Mouse (Mus musculus) erythroid progenitor cell, adult 5-6 weeks (primary cell): ENCODE results near the gene Gm42791. TPM values are rescaled to one million over a fixed set of nuclear protein-coding genes. Genes with fewer than 3 reads are reported as not detected.

Experiments used
- ATAC-seq: replicated peaks from 2 replicates; pipeline ENCODE4 v1.8.0; 2016; ENCODE audit warnings: moderate number of reproducible peaks, mild to moderate bottlenecking, moderate TSS enrichment, inconsistent platforms; ENCODE audit not compliant: poor library complexity, low FRiP score, severe bottlenecking
- total RNA-seq, 2 experiments: library from RNA; stranded (forward) in 1 of 2; stranded (reverse) in 1 of 2; fragments of 150-400 nt in 1 of 2; fragments of 186-747, 209-891 nt in 1 of 2; gene quantifications; 2 replicates each; pipeline versions ENCODE4 v1.2.3 to v1.2.4; 2015 to 2017; ENCODE audit warnings: low replicate concordance in 2 of 2

The Gm42791 gene
- total RNA-seq, 2 experiments from 2014 or later, result not detected

DNA sequence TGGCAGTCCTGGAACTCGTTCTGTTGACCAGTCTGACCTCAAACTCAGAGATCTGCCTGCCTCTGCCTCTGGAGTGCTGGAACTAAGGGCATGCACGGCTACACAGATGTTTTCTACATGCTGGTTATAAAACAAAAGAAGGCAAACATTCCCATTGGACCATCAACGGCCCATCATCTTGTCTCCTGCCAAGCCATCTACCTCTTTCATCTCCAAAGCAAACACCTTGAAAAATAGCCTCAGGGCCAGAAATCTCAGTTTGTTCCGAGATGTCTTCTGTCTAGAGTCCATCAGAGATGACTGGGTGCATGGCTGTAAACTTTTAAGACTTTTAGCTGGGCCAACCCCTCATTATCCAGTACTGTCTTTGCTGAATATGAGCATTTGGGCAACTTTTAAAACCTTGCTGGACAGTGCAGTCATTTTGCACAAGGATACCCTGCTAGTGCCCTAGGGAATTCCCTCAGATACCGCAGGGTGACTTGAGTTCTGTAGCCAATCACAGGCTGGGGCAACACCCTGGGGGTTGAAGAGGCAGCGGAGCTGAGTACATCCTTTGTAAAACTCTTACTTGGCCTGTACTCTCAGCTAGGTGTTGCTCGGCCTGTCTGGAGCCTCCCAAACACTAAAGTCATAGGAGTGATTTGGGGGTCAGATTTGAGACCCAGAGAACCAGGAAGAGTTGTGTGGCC lies 19.0 kb upstream of the Gm42791 start:
- ATAC-seq, result no peak

DNA sequence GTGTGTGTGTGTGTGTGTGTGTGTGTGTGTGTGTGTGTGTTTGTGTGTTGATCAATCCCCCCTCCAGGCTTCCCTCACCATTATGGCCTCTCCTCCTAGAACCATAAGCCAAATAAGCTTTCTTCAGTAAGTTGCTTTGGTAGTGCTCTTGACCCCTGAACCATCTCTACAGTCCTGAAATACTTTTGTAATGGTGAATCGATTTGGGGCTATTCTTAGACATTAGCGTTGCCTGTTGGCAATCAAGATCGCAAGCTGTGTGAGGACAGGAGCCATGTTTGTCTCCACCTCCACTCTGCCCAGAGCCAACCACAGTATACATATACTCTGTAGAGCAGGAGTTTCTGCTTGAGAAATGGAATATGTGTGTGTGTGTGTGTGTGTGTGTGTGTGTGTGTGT lies 14.2 kb upstream of the Gm42791 start:
- ATAC-seq, result no peak

DNA sequence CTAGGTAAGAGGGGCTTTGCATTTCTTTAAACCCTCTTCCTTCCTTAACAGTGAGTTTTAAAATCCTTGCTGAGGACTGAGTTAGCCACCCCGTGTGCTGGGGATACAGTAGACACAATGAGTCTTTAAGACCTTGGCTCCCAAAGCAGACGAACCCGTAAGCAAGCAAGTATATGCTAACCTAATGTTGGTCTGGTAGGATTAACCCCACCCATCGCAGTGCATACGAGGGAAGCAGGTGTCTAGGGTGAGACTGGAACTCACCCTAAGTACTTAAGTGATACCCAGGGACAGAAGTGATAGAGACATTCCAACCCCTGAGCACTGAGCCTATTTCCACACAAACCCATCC lies 12.3 kb upstream of the Gm42791 start:
- ATAC-seq, result no peak

GRCm38 (mm10) chr5:149006362-149007294 lies 11.7 kb upstream of the Gm42791 start:
- peak; percentile 96 for ATAC-seq

DNA sequence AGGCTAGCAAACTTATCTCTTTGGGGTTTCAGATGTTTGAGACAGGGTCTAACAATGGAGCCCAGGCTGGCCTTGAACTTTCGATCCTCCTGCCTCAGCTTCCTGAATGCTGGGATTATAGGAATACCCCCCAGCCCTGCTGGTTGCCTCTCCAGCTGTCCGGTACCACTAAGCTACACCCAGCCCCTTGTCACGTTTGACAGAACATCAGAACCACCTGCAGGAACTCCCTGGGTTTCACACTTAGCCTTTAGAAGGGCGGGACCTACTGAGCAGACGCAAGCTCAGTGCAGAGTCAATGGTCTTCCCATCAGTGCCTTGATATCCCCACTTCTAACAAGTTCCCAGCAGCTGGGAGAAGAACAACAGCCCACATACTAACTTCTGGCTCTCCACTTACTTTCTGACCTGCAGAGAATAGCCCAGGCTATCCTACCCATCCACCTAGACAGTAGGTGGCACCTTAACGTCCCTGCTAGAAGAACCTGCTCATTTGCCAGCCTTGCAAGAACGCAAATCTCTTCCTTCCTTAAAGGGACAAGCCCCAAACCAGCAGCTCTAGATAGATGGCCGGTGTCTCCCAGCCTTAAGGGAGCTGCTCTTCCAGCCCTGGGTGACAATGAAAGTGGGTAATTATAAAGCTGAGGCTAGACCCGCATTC lies 10.9 kb upstream of the Gm42791 start:
- no peak for ATAC-seq

DNA sequence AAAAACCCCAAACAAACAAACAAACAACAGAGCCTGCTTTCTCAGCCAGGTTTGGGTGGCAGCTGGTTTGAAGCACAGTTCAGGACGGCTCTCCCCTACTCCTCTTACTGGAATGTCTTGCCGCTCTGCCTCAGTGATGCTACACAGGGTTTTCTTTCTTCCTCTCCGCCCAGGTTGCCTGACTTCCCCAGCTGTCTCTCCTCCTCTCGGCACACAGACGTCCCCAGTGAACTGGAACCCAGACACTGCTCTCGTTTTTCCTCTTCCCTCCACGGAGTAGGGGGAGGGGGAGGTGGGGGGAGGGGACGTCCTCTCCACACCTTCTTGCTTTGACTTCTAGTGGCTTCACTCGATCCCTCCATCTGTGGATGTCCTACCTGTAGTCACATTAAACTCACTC lies 10.1 kb upstream of the Gm42791 start:
- ATAC-seq, result no peak

GRCm38 (mm10) chr5:149003137-149003536 lies 8.2 kb upstream of the Gm42791 start:
- ATAC-seq, result no peak

DNA sequence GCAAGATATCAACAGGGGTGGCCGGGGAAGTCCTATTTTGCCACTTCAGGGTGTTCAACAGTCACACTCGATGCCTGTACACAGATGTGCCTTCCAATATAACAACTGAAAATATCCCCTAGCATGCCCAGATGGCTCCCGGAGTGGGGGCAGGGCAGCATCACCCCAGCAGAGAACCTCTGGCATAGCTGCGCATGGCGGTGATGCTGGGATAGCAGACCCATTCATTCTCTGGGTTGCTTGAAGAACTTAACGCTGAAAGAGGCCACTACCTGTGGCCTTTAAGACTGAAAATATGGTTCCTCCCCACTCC lies 7.8 kb upstream of the Gm42791 start:
- ATAC-seq, result no peak

DNA sequence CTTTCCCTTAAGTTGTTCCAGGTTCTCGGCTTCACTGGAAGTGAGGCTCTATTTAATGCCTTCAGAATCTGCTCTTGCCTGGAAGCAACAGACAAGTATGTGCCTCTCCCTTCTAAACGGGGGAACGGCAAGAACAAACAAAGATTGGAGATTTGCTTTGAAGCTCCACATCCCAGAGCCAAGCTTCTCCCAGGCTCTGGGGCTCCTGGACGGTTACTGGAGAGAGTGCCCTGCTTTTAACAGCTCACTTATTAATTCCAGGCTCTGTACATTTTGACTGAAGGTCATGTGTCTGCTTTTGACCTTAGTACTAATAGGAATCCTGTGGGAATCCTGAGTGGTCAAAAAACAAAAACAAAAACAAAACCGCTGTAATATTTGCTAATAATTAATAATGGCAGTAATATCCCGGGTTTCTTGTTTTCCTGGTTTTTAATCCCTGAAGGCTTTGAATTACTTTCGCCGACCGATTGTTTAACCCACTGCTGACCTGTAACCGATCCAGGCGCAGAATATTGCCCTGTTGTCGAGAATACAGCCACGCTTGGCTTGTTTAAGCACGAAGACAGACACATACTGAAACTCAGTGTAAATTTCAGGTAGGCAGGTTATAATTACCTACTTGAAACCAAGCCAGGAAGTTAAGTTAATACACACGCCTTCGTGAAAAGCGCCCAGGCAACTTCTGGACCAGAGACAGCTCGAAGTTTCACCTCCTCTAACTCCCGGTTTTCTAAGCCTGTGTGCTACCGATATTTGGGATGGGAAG lies 7.3 kb upstream of the Gm42791 start:
- ATAC-seq, result no peak

DNA sequence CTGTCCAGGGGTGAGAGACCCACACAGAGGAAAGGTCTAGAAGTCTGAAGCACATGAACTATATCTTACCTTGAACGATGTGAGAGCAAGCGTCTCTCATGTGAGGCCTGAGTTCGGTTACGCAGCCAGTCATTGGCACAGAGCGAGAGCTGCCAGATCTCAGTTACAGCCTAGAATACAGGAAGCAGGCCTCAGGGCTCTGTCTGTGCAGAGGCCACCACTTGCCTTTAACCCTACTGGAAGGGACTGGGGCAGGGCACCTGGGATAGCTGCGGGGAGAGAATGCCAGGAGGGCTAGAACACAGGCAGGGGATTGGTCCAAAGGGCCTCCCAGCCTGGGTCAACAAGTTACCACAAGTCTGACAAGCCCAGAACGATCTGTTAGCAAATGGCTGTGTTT lies 4.9 kb upstream of the Gm42791 start:
- ATAC-seq, result no peak

GRCm38 (mm10) chr5:148998512-148998911 lies 3.6 kb upstream of the Gm42791 start:
- no peak for ATAC-seq

GRCm38 (mm10) chr5:148996709-148997037 lies 1.7 kb upstream of the Gm42791 start:
- no peak for ATAC-seq

- ATAC-seq, result no peak
These were observed 1.2 kb upstream of the Gm42791 start for GRCm38 (mm10) chr5:148995962-148996708.

DNA sequence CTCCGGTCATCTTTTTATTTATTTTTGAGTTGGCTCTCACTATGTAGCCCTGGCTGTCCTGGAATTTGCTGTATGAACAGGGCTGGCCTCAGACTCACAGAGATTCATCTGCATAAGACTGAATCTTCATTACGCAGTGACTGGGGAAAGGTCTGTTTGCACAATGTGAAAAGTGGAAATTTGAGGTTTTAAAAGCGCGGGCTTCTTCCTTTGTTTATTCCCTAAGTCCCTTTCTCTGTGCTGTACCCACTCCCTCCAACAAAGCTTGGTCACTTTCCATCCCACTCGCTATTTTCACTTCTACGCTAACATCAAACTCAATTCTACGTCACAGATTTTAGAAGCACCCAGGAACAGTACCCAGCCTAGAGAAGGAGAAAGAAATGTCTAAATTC lies 639 bp downstream of the Gm42791 start:
- ATAC-seq, result no peak

GRCm38 (mm10) chr5:148992598-148992997 lies 2.3 kb downstream of the Gm42791 start:
- ATAC-seq, result no peak

DNA sequence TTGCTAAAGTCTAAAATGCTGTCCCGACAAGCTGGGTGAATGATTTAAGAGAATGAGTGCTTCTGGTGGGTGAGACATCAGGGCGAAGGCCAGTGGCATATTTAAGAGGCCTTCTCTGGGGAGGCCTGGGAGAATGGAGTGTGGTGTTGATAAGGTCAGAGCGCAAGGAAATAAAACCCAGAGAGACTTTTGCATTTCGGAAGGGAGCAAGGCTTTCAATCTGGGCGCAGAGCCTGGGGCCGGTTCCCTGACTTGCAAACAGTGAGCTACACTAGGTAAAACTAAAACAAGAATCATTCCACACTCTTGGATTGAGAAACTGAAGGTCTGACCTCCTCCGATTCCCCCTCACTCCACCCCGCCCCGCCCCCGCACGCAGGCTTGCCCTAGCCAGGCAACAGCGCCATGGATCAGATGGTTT lies 4.0 kb downstream of the Gm42791 start:
- ATAC-seq, result no peak

DNA sequence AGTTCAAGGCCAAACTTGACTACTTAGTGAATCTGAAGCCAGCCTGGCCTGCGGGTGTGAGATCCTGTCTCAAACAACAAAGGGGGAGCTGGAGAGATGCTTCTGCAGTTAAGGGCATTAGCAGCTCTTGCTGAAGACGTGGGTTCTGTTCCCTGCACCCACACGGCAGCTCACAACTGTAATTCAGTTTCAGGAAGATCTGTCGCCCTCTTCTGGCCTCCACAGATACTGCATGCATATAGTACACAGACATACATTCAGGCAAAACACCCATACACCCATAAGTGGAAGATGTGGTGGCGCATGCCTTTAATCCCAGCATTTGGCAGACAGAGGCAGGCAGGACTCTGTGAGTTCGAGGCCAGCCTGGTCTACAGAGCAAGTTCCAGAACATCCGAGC lies 5.5 kb downstream of the Gm42791 start:
- ATAC-seq, result no peak

DNA sequence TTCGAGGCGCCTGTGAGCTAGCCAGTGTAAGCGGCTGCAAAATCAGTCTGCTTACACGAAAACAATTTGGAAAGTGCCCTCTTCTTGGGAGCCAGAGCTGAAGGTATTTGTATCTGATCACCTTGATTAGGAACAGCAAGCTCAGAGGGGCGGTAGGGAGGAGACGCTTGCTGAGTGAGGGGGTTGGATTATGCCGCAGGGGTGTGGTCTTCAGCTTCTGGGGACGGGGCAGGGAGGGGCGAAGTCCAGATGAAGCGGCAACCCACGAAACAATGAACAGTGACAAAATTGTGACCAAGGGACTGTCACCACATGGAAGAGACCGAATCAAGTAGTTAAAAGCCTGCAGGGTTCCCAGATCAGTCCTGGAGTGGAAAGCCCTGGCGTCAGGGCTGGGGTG lies 10.0 kb downstream of the Gm42791 start:
- no peak for ATAC-seq

DNA sequence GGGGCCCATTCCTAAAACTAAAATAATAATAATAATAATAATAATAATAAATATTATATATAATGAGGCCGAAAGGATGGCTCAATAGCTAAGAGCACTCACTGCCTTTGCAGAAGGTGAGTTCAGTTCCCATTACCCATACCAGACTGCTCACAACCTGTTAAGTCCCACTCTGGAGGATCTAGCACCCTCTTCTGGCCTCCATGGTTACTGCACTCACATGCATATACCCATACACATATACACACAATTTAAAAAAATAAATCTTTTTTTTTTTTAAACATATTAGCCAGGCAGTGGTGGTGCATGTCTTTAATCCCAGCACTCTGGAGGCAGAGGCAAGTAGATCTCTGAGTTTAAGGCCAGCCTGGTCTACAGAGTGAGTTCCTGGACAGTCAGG lies 11.3 kb downstream of the Gm42791 start:
- ATAC-seq, result no peak
